In the genomic region with DNA sequence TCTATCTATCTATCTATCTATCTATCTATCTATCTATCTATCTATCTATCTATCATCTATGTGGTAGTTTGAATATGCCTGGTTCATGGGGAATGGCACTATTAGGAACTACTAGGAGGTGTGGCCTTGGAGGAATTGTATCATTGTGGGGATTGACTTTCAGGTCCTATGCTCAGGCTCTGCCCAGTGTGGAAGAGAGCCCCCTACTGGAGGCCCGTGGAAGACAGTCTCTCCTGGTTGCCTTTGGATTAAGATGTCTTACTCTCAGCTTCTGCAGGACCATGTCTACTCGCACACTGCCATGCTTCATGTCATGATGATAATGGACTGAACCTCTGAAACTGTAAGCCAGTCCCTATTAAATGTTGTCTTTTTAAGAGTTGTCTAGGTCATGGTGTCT, we compare ENCODE assay signal across 8 mouse cellular contexts.
A peak's percentile ranks its signal among the peaks of the same experiment; 100 is the strongest.
DNase-seq lines count a peak whose midpoint lies in the region; ATAC-seq and TF ChIP-seq lines count a peak whose summit lies in the region.

No protein-coding gene starts in this region.

- peak; percentile 11 to 60 for DNase-seq in kidney, adult 8-10 months
- DNase-seq in NIH3T3 (ENCODE audit: low read depth) = peak; percentile 21
- peak; percentile 39 for DNase-seq in layer of hippocampus, adult 9-10 months (ENCODE audit: low spot score)
- DNase-seq in T-cell, adult 2 months (ENCODE audit: low spot score) = no peak
- no peak for DNase-seq in midbrain, embryonic 14.5 days
- DNase-seq in c-Kit-positive CD71-positive TER-119-positive erythroid progenitor cells, embryonic 14.5 days (ENCODE audit: low spot score) = no peak

- TF ChIP-seq POLR2A in bone marrow macrophage, adult 2 months (IDR thresholded peaks at IDR 0.05; ENCODE audit: borderline replicate concordance, low read depth, low read length) = no peak

- H3K9me3 ChIP-seq in kidney, embryonic 15.5 days (replicated peaks) = no peaks in the 10 kb centered on the region
- no peaks in the 10 kb centered on the region for H3K9me3 ChIP-seq in midbrain, embryonic 14.5 days (ENCODE audit: control insufficient read depth, low read length)

- H3K9ac ChIP-seq in kidney, embryonic 15.5 days = no peak overlapping the region
- H3K9ac ChIP-seq in midbrain, embryonic 14.5 days (replicated peaks; ENCODE audit: low read length) = no peak overlapping the region

- H3K27me3 ChIP-seq in kidney, embryonic 15.5 days = no peaks in the 10 kb centered on the region
- no peaks in the 10 kb centered on the region for H3K27me3 ChIP-seq in midbrain, embryonic 14.5 days (ENCODE audit: control insufficient read depth, insufficient read depth, low read length)

- no peak overlapping the region for H3K4me2 ChIP-seq in kidney, embryonic 15.5 days
- no peak overlapping the region for H3K4me2 ChIP-seq in midbrain, embryonic 14.5 days (ENCODE audit: low read length)

- TF ChIP-seq CTCF in bone marrow macrophage, adult 2 months (IDR thresholded peaks at IDR 0.05; ENCODE audit: low read depth, low read length) = 0 out of 2 replicates have a peak, but pooled peaks have one; percentile 18

- H3K4me1 ChIP-seq in kidney, embryonic 15.5 days = no peaks in the 10 kb centered on the region
- H3K4me1 ChIP-seq in bone marrow macrophage, adult 2 months (ENCODE audit: control insufficient read depth, insufficient read depth, low read length) = no peaks in the 10 kb centered on the region
- no peaks in the 10 kb centered on the region for H3K4me1 ChIP-seq in midbrain, embryonic 14.5 days (ENCODE audit: control insufficient read depth, insufficient read depth, low read length)

- H3K4me3 ChIP-seq in kidney, embryonic 15.5 days (replicated peaks) = no peak overlapping the region
- no peak overlapping the region for H3K4me3 ChIP-seq in bone marrow macrophage, adult 2 months (ENCODE audit: insufficient read depth, low read length)
- H3K4me3 ChIP-seq in midbrain, embryonic 14.5 days (replicated peaks; ENCODE audit: low read depth, low read length) = no peak overlapping the region

- no peaks in the 10 kb centered on the region for H3K36me3 ChIP-seq in kidney, embryonic 15.5 days
- H3K36me3 ChIP-seq in midbrain, embryonic 14.5 days (ENCODE audit: control insufficient read depth, insufficient read depth, low read length) = no peaks in the 10 kb centered on the region

- H3K27ac ChIP-seq in kidney, embryonic 15.5 days = no peak overlapping the region
- no peak overlapping the region for H3K27ac ChIP-seq in bone marrow macrophage, adult 2 months (ENCODE audit: insufficient read depth, low read depth, low read length)
- no peak overlapping the region for H3K27ac ChIP-seq in midbrain, embryonic 14.5 days (replicated peaks; ENCODE audit: low read depth, low read length)

- no peak for ATAC-seq in kidney, embryonic 15.5 days (replicated peaks; ENCODE audit: low FRiP score)
- ATAC-seq in midbrain, embryonic 14.5 days (ENCODE audit: low FRiP score, low TSS enrichment) = no peak

- WGBS in kidney, embryonic 15.5 days = 62% methylated on average over 2 of the region's 2 CpGs
- WGBS in midbrain, embryonic 14.5 days = 69% methylated on average over 2 of the region's 2 CpGs

Comparison
In these comparisons a context has a peak if more than half of its experiments do, and no peak if none do; other contexts are left out.
1. DNase-seq: peak in kidney, adult 8-10 months (2 of 2), NIH3T3 (single experiment) and layer of hippocampus, adult 9-10 months (single experiment); none in T-cell, adult 2 months (single experiment), midbrain, embryonic 14.5 days (single experiment) and c-Kit-positive CD71-positive TER-119-positive erythroid progenitor cells, embryonic 14.5 days (single experiment).